In the genomic region with DNA sequence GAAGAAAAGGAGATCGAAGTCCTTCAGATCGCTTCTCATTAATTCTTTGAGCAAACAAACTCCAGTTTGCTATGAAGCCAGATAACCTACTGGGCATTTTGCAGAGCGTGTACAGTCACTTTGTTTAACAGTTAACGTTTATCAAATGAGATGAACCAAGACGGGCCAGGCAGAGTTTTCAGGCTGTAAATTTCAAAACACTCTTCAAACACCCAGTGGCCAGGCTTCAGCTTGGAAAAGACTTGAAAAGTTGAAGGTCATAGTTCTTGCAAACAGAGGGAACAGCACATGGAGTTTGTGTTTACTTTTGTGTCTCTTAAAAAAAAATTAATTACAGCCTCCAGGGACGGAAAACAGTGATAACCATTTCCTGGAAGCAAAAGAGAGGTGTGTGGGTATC, we compare ENCODE assay signal across 21 mouse cellular contexts.
A peak's percentile ranks its signal among the peaks of the same experiment; 100 is the strongest.
DNase-seq lines count a peak whose midpoint lies in the region; ATAC-seq and TF ChIP-seq lines count a peak whose summit lies in the region.
"Had no signal": no experiment of that assay in that cellular context is flagged by ENCODE, and none has a peak within 500 bp of the region (broad histone marks: within the 10 kb centered on the region; RNA-seq: fewer than 3 reads in every experiment).

No protein-coding gene starts in this region.

- ATAC-seq in kidney, postnatal 0 days (replicated peaks; ENCODE audit: low FRiP score, low read depth) = no peak
- 0 out of 2 replicates have a peak, but pooled peaks have one; percentile 15 for ATAC-seq in lung, embryonic 16.5 days (ENCODE audit: low read depth)
- ATAC-seq: activated CD4-positive, CD25-positive, alpha-beta regulatory T cell, adult 4 months; forebrain, embryonic 14.5 days; hindbrain, embryonic 16.5 days had no signal

- H3K36me3 ChIP-seq in kidney, postnatal 0 days (ENCODE audit: insufficient read depth, low read length) = no peaks in the 10 kb centered on the region
- H3K36me3 ChIP-seq in lung, embryonic 16.5 days (ENCODE audit: control insufficient read depth, insufficient read depth, low read length) = no peaks in the 10 kb centered on the region
- H3K36me3 ChIP-seq: embryonic facial prominence, embryonic 13.5 days; G1E; heart, embryonic 15.5 days; limb, embryonic 12.5 days had no signal

- peaks cover 10% of the 10 kb centered on the region for H3K4me1 ChIP-seq in kidney, postnatal 0 days (replicated peaks; ENCODE audit: insufficient read depth, low read length)
- peaks cover 12% of the 10 kb centered on the region for H3K4me1 ChIP-seq in lung, embryonic 16.5 days (replicated peaks; ENCODE audit: control insufficient read depth, insufficient read depth, low read length)
- H3K4me1 ChIP-seq: embryonic facial prominence, embryonic 13.5 days; heart, embryonic 15.5 days; limb, embryonic 12.5 days had no signal

- H3K27me3 ChIP-seq in kidney, postnatal 0 days (ENCODE audit: insufficient read depth, low read length) = no peaks in the 10 kb centered on the region
- H3K27me3 ChIP-seq in lung, embryonic 16.5 days (ENCODE audit: control insufficient read depth, insufficient read depth, low read depth, low read length) = no peaks in the 10 kb centered on the region
- H3K27me3 ChIP-seq: embryonic facial prominence, embryonic 13.5 days; heart, embryonic 15.5 days; limb, embryonic 12.5 days had no signal

- no peak overlapping the region for H3K4me3 ChIP-seq in kidney, postnatal 0 days (replicated peaks; ENCODE audit: low read depth, low read length)
- H3K4me3 ChIP-seq in lung, embryonic 16.5 days (ENCODE audit: low read length) = no peak overlapping the region
- H3K4me3 ChIP-seq: embryonic facial prominence, embryonic 13.5 days; heart, embryonic 15.5 days; limb, embryonic 12.5 days had no signal

- no peak overlapping the region for H3K9ac ChIP-seq in kidney, postnatal 0 days (ENCODE audit: low read depth, low read length)
- no peak overlapping the region for H3K9ac ChIP-seq in lung, embryonic 16.5 days (ENCODE audit: low read length)
- H3K9ac ChIP-seq: embryonic facial prominence, embryonic 13.5 days; heart, embryonic 15.5 days; limb, embryonic 12.5 days had no signal

- DNase-seq in heart, adult 11 months = peak; percentile 68
- no peak for DNase-seq in heart, postnatal 4 days
- peak; percentile 67 for DNase-seq in kidney, postnatal 0 days (ENCODE audit: low spot score)
- DNase-seq in kidney, adult 18-20 months = no peak
- DNase-seq in lung, postnatal 4 days = no peak
- DNase-seq in urinary bladder, postnatal 36 days (ENCODE audit: low spot score in 2 of 2) = no peak
- DNase-seq: adrenal gland, postnatal 25 days; cerebellum, adult 11 months; cerebellum, postnatal 10 days; gastrocnemius, postnatal 14 days; right cerebral cortex, postnatal 4 days; thymus, postnatal 14 days had no signal

- H3K9me3 ChIP-seq in kidney, postnatal 0 days (replicated peaks; ENCODE audit: low read length) = no peaks in the 10 kb centered on the region
- H3K9me3 ChIP-seq in lung, embryonic 16.5 days (ENCODE audit: control insufficient read depth, low read length) = no peaks in the 10 kb centered on the region
- H3K9me3 ChIP-seq: G1E; heart, embryonic 15.5 days had no signal

- H3K4me2 ChIP-seq in kidney, postnatal 0 days (ENCODE audit: low read length) = no peak overlapping the region
- no peak overlapping the region for H3K4me2 ChIP-seq in lung, embryonic 16.5 days (ENCODE audit: low read depth, low read length)
- H3K4me2 ChIP-seq: embryonic facial prominence, embryonic 13.5 days; heart, embryonic 15.5 days; limb, embryonic 12.5 days; midbrain, embryonic 11.5 days had no signal

- no peak for TF ChIP-seq CTCF in kidney, postnatal 0 days (IDR thresholded peaks at IDR 0.05; ENCODE audit: low read depth)

- WGBS in kidney, postnatal 0 days = 15% methylated on average over 6 of the region's 6 CpGs
- WGBS in lung, embryonic 16.5 days = 8% methylated on average over 6 of the region's 6 CpGs

- no peak overlapping the region for H3K27ac ChIP-seq in kidney, postnatal 0 days
- peak overlapping the region; percentile 19; the same call in 1 of the 2 replicates for H3K27ac ChIP-seq in lung, embryonic 16.5 days (ENCODE audit: low read length)
- H3K27ac ChIP-seq: embryonic facial prominence, embryonic 13.5 days; heart, embryonic 15.5 days; limb, embryonic 12.5 days had no signal

Comparison
In these comparisons a context has a peak if more than half of its experiments do, and no peak if none do; other contexts are left out.
1. DNase-seq: peak in heart, adult 11 months (single experiment) and kidney, postnatal 0 days (single experiment); none in heart, postnatal 4 days (single experiment), kidney, adult 18-20 months (single experiment), lung, postnatal 4 days (0 of 2) and urinary bladder, postnatal 36 days (0 of 2).